Mouse (Mus musculus) bone marrow macrophage, adult 2 months (primary cell): ENCODE results near the gene Pdp2.

Source experiments
- CTCF ChIP-seq: IDR thresholded peaks from 2 replicates; pipeline ENCODE4 v1.5.1; 2012; ENCODE audit warnings: low read depth, mild to moderate bottlenecking, low read length, moderate library complexity
- POLR2A ChIP-seq: IDR thresholded peaks from 2 replicates; pipeline ENCODE4 v1.6.1; 2012; ENCODE audit warnings: mild to moderate bottlenecking, low read depth, low read length, borderline replicate concordance

DNA sequence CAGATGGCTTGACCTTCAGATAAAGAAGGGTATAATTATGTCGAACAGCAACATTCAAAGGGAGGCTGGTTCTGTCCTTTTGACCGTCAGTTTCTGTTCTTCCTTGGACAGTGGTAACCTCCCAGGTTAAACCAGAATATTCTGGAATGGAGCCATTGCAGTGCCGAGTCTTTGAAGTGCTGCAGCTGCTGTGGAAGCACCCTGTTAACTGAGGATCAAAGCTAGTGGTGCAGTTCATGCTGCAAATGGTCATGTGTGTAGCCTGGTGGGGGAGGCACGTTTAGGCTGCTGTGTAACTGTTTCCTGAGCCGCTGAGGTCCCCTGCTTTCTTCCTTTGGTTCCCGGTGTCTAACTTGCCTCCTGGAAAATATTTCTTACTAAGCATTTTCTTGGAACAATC lies 7.2 kb downstream of the Pdp2 start:
- TF ChIP-seq POLR2A = no peak
- TF ChIP-seq CTCF = no peak
